Mouse (Mus musculus) gastrocnemius, postnatal 25 days (tissue): Measurements from ENCODE around the gene Syap1. TPM values are rescaled to one million over a fixed set of nuclear protein-coding genes. Genes with fewer than 3 reads are reported as not detected.
A peak's percentile ranks its signal among the peaks of the same experiment; 100 is the strongest.
"Not testable (repeated sequence)": the region's sequence is repeated elsewhere in the genome, so short reads cannot be mapped to it uniquely, and the experiment has no call there.

Experiments
- DNase-seq: peaks from one replicate; pipeline ENCODE4 v3.0.0; 2022
- long read RNA-seq, 2 experiments: library from polyadenylated mRNA; stranded (forward); transcript quantifications; one replicate each; pipeline ENCODE4 v2.0.0; 2021
- total RNA-seq, 2 experiments: library from RNA; stranded (reverse); gene quantifications; 1 replicate in 1 of 2; 2 replicates in 1 of 2; pipeline ENCODE4 v1.2.3; 2021

The Syap1 gene
- total RNA-seq, result 10 to 100 TPM; 21.8 to 24.8 TPM
- long read RNA-seq, experiment 1, transcript Syap1-201 (9 exons, 2,087 nt), result major isoform, 20 of 26 reads
- long read RNA-seq, experiment 1, partial matches to known transcripts, result 1 of 26 reads
- long read RNA-seq, experiment 1, other reads (novel, unspliced or antisense), result 5 of 26 reads
- long read RNA-seq, experiment 2, transcript Syap1-201 (9 exons, 2,087 nt), result major isoform, 35 of 41 reads
- long read RNA-seq, experiment 2, partial matches to known transcripts, result 0 of 41 reads
- long read RNA-seq, experiment 2, other reads (novel, unspliced or antisense), result 5 of 41 reads

- DNase-seq, result peak; percentile 78
These were observed at the start of gene Syap1 for GRCm38 (mm10) chrX:162887931-162888511. Gene Syap1, minus strand, starts transcription at chrX:162888447.

GRCm38 (mm10) chrX:162931467-162931866 lies 43.2 kb upstream of the Syap1 start:
- no peak for DNase-seq

- DNase-seq, result no peak
These were observed 33.4 kb upstream of the Syap1 start for GRCm38 (mm10) chrX:162921487-162922125.

GRCm38 (mm10) chrX:162915697-162916096 lies 27.4 kb upstream of the Syap1 start:
- no peak for DNase-seq

GRCm38 (mm10) chrX:162913651-162914050 lies 25.4 kb upstream of the Syap1 start:
- DNase-seq, result no peak

GRCm38 (mm10) chrX:162907554-162907953 lies 19.3 kb upstream of the Syap1 start:
- DNase-seq, result no peak

- peak; percentile 14 for DNase-seq
These were observed 13.9 kb upstream of the Syap1 start for GRCm38 (mm10) chrX:162902040-162902734.

GRCm38 (mm10) chrX:162901371-162902039 lies 13.3 kb upstream of the Syap1 start:
- peak; percentile 34 for DNase-seq

- DNase-seq, result no peak
These were observed 12.7 kb upstream of the Syap1 start, which contains the start of gene Ctps2 for GRCm38 (mm10) chrX:162900938-162901337. Gene Ctps2, plus strand, starts transcription at chrX:162901238.

- not testable (repeated sequence) for DNase-seq
These were observed 452 bp upstream of the Syap1 start for GRCm38 (mm10) chrX:162888575-162889223.

- DNase-seq, result no peak
These were observed 10.0 kb downstream of the Syap1 start for GRCm38 (mm10) chrX:162878236-162878635.

- no peak for DNase-seq
These were observed 14.5 kb downstream of the Syap1 start for GRCm38 (mm10) chrX:162873761-162874160.

- DNase-seq, result peak; percentile 13
These were observed 16.3 kb downstream of the Syap1 start for GRCm38 (mm10) chrX:162871734-162872517.

- no peak for DNase-seq
These were observed 19.8 kb downstream of the Syap1 start for GRCm38 (mm10) chrX:162868294-162868965.

- DNase-seq, result no peak
These were observed 39.6 kb downstream of the Syap1 start for GRCm38 (mm10) chrX:162848682-162849081.

- no peak for DNase-seq
These were observed 42.7 kb downstream of the Syap1 start for GRCm38 (mm10) chrX:162845531-162845930.

GRCm38 (mm10) chrX:162844447-162845100 lies 43.7 kb downstream of the Syap1 start:
- DNase-seq, result no peak

- no peak for DNase-seq
These were observed 56.1 kb downstream of the Syap1 start for GRCm38 (mm10) chrX:162832101-162832500.

- DNase-seq, result no peak
These were observed 56.7 kb downstream of the Syap1 start for GRCm38 (mm10) chrX:162831542-162831941.

- no peak for DNase-seq
These were observed 57.2 kb downstream of the Syap1 start for GRCm38 (mm10) chrX:162831036-162831435.
